Mouse (Mus musculus) kidney, embryonic 16.5 days (tissue): ENCODE measurements around the gene Phkb. TPM values are rescaled to one million over a fixed set of nuclear protein-coding genes. Genes with fewer than 3 reads are reported as not detected.

Source experiments
- ATAC-seq: fragments of 200-750 bp; cut with Nextera tagmentation; 2 replicates; pipeline ENCODE4 v1.8.0; 2017; ENCODE audit warnings: moderate TSS enrichment; ENCODE audit not compliant: low FRiP score, low TSS enrichment
- H3K27ac ChIP-seq: fragments of 300-500 bp; sonication (generic); 2 replicates; pipeline ENCODE4 v1.5.1; 2014; ENCODE audit warnings: low read length
- H3K27me3 ChIP-seq: fragments of 300-500 bp; sonication (generic); 2 replicates; pipeline ENCODE4 v1.6.1; 2014; ENCODE audit warnings: low read length, control low read depth, mixed read lengths; ENCODE audit not compliant: insufficient read depth
- H3K36me3 ChIP-seq: fragments of 300-500 bp; sonication (generic); 2 replicates; pipeline ENCODE4 v1.6.1; 2014; ENCODE audit warnings: low read length, control low read depth, mixed read lengths; ENCODE audit not compliant: insufficient read depth
- H3K4me1 ChIP-seq: fragments of 300-500 bp; sonication (generic); 2 replicates; pipeline ENCODE4 v1.6.1; 2014; ENCODE audit warnings: low read length, control low read depth, mixed read lengths; ENCODE audit not compliant: insufficient read depth
- H3K4me2 ChIP-seq: fragments of 300-500 bp; sonication (generic); replicated peaks from 2 replicates; pipeline ENCODE4 v1.6.1; 2014; ENCODE audit warnings: low read depth, low read length
- H3K4me3 ChIP-seq: fragments of 300-500 bp; sonication (generic); 2 replicates; pipeline ENCODE4 v1.5.1; 2014; ENCODE audit warnings: mild to moderate bottlenecking, low read length
- H3K9ac ChIP-seq: fragments of 300-500 bp; sonication (generic); replicated peaks from 2 replicates; pipeline ENCODE4 v1.6.1; 2014; ENCODE audit warnings: low read length
- H3K9me3 ChIP-seq: fragments of 300-500 bp; sonication (generic); 2 replicates; pipeline ENCODE4 v1.6.1; 2016; ENCODE audit warnings: low read length, control low read depth
- WGBS: fragments of 180-500 bp; shearing (Covaris S2); extraction: QIAGEN DNeasy Blood & Tissue Kit; methylation state at CpG from one replicate; pipeline ENCODE4 v1.1.7; 2014; 5-methylcytosine and 5-hydroxymethylcytosine counted together
- polyA plus RNA-seq: library from polyadenylated mRNA; unstranded; fragments of >200 nt; fragmentation: Nextera tagmentation; extraction: Ambion mirVana; gene quantifications from 2 replicates; pipeline ENCODE4 v1.2.1, GENCODE M21; 2015

Phkb gene
- polyA plus RNA-seq, 1 experiment from 2014 or later: 55.5 TPM

DNA sequence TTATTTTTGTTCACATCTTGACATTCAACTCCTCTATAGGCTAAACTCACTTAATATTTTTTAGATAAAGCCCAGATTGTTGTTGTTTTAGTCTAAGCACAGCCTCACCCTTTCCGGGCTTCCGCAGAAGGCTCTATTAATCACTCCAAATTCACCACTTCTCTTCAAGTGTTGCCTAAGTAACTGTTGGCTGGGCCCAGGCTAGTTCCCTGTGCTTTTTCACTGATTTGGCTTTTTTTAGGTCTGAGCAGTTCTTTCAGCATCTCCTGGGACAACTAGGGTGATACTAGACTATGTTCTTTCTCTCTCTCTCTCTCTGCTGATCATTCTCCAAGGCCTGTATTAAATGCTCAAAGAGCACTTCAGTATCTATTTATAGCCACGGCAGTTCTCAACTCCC, 85.3 kb downstream of the Phkb start:
- H3K4me2 ChIP-seq: no peak overlapping the region
- WGBS: 45% methylated on average over 3 of the region's 3 CpGs
- H3K4me1 ChIP-seq: peaks cover 9% of the 10 kb centered on the region; the same call in 1 of the 2 replicates
- no peaks in the 10 kb centered on the region for H3K27me3 ChIP-seq
- peak; percentile 74; the same call in 1 of the 2 replicates for ATAC-seq
- peak overlapping the region; percentile 58; the same call in 1 of the 2 replicates for H3K27ac ChIP-seq
- H3K4me3 ChIP-seq: no peak overlapping the region
- H3K36me3 ChIP-seq: no peaks in the 10 kb centered on the region
- H3K9ac ChIP-seq: no peak overlapping the region
- H3K9me3 ChIP-seq: no peaks in the 10 kb centered on the region

- 86% methylated on average over 5 of the region's 5 CpGs for WGBS
- Histone ChIP-seq H3K9me3 (no peaks in the 10 kb centered on the region), H3K4me2 (no peak overlapping the region), H3K9ac (no peak overlapping the region), H3K27me3 (no peaks in the 10 kb centered on the region), H3K4me1 (peaks cover 8% of the 10 kb centered on the region; the same call in 1 of the 2 replicates), H3K4me3 (no peak overlapping the region), H3K27ac (no peak overlapping the region), H3K36me3 (no peaks in the 10 kb centered on the region)
- no peak for ATAC-seq
These were observed 95.4 kb downstream of the Phkb start for GRCm38 (mm10) chr8:85936148-85936547.

GRCm38 (mm10) chr8:85937343-85937742, 96.6 kb downstream of the Phkb start:
- Histone ChIP-seq H3K9ac (no peak overlapping the region), H3K36me3 (peaks cover 5% of the 10 kb centered on the region; the same call in 1 of the 2 replicates), H3K4me3 (no peak overlapping the region), H3K27me3 (no peaks in the 10 kb centered on the region), H3K27ac (no peak overlapping the region), H3K4me1 (peaks cover 8% of the 10 kb centered on the region; the same call in 1 of the 2 replicates), H3K9me3 (no peaks in the 10 kb centered on the region), H3K4me2 (no peak overlapping the region)
- WGBS: 24% methylated on average over 7 of the region's 7 CpGs
- ATAC-seq: peak; percentile 91

DNA sequence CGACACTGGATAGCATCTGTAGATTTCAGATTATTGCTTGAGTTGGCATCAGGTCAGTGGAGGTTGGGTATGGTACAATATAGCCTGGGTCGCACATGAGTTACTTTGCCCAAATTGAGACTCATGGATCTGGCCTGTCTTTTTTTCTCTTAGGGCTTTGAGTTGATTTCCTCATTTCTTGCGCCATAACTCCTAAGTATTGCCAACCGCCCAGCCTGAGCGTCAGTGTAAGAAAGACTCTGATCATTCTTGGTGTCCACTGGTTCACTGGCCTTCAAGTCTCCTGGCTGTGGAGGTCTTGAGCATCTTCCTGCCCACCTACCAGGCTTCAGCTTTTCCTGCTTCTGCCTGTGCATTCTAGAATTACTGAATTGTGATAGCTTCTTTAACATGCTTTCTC, 104.1 kb downstream of the Phkb start:
- Histone ChIP-seq H3K27ac (no peak overlapping the region), H3K9me3 (no peaks in the 10 kb centered on the region), H3K36me3 (peaks cover 14% of the 10 kb centered on the region), H3K4me3 (no peak overlapping the region), H3K4me2 (no peak overlapping the region), H3K27me3 (no peaks in the 10 kb centered on the region), H3K9ac (no peak overlapping the region), H3K4me1 (no peaks in the 10 kb centered on the region)
- ATAC-seq: no peak
- WGBS: 94% methylated on average over 5 of the region's 5 CpGs

- 88% methylated on average over 2 of the region's 2 CpGs for WGBS
- Histone ChIP-seq H3K27me3 (no peaks in the 10 kb centered on the region), H3K4me1 (no peaks in the 10 kb centered on the region), H3K9ac (no peak overlapping the region), H3K9me3 (no peaks in the 10 kb centered on the region), H3K27ac (no peak overlapping the region), H3K4me3 (no peak overlapping the region), H3K36me3 (peaks cover 20% of the 10 kb centered on the region; the same call in 1 of the 2 replicates), H3K4me2 (no peak overlapping the region)
- no peak for ATAC-seq
These were observed 117.6 kb downstream of the Phkb start for GRCm38 (mm10) chr8:85958391-85958790.

DNA sequence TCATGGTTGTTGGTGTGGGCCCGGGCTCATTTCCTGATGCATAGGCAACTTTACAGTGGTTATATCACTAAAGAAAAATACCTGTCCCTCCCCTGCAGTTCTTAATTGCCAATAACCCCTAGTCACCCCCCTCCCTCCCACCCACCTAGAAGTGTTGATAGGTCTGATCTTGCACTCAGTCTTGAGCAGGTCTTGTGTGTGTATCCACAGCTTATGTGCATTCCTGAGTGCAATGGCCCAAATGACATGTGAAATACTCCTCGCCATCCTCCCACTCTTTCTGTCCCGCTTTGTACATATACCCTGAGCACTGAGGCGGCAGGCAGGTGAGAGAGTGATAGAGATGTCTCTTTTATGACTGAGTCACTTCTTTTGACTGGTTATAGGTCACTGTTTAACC, 119.1 kb downstream of the Phkb start:
- Histone ChIP-seq H3K27me3 (no peaks in the 10 kb centered on the region), H3K4me2 (no peak overlapping the region), H3K4me3 (no peak overlapping the region), H3K36me3 (peaks cover 20% of the 10 kb centered on the region; the same call in 1 of the 2 replicates), H3K9ac (no peak overlapping the region), H3K4me1 (no peaks in the 10 kb centered on the region), H3K27ac (no peak overlapping the region), H3K9me3 (no peaks in the 10 kb centered on the region)
- WGBS: 52% methylated on average over 4 of the region's 4 CpGs
- peak; percentile 76 for ATAC-seq

DNA sequence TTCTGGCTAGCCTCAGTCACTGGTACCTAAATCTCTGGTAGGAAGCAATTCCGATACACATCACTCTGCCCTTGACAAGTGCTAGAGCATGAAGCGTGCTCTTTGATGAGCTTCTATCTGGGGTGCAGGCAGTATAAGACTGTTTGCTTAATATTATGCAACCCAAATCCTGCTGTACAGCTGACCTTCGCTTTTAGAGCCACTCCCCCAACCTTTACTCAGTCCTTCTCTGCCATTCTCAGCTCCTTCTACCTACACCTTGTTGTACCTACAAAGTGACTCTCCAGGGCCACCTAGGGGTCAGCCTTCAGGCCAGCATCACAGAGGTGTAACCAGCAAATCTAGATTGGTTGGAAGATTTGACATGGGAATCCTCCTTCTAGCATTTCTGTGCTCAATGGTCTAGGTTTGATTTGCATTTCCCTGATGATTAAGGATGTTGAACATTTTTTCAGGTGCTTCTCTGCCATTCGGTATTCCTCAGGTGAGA, 136.9 kb downstream of the Phkb start:
- H3K27ac ChIP-seq: no peak overlapping the region
- no peak for ATAC-seq
- H3K27me3 ChIP-seq: no peaks in the 10 kb centered on the region
- H3K4me2 ChIP-seq: no peak overlapping the region
- no peaks in the 10 kb centered on the region for H3K9me3 ChIP-seq
- no peaks in the 10 kb centered on the region for H3K4me1 ChIP-seq
- H3K9ac ChIP-seq: no peak overlapping the region
- H3K36me3 ChIP-seq: peaks cover 8% of the 10 kb centered on the region
- no peak overlapping the region for H3K4me3 ChIP-seq
- WGBS: 94% methylated on average over 4 of the region's 4 CpGs

DNA sequence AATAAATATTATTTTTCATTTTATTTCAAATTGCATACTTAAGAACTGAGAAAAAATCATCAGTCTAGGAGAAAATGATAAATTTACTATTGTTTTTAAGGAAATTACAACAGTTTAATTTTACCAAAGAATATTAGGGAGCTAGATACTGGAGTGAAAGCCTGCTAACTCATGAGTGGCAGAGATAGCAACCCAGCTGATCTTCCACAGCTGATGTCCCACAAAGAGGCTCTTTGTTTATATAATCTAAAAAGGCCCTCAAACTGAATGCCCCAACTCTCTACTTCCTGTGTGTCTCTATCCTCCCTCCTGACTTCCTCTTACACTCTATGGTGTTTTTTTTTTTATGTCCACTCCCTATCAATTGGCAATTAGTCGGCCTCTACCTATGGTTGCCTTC, 152.2 kb downstream of the Phkb start:
- 89% methylated on average over 1 of the region's 1 CpGs for WGBS

GRCm38 (mm10) chr8:85993661-85994060, 152.9 kb downstream of the Phkb start:
- H3K9me3 ChIP-seq: no peaks in the 10 kb centered on the region
- WGBS: 100% methylated on average over 1 of the region's 1 CpGs
- no peak overlapping the region for H3K4me3 ChIP-seq
- H3K4me1 ChIP-seq: no peaks in the 10 kb centered on the region
- no peaks in the 10 kb centered on the region for H3K27me3 ChIP-seq
- no peak overlapping the region for H3K27ac ChIP-seq
- ATAC-seq: no peak
- no peaks in the 10 kb centered on the region for H3K36me3 ChIP-seq
- H3K9ac ChIP-seq: no peak overlapping the region
- no peak overlapping the region for H3K4me2 ChIP-seq

More for the DNA sequence above, 152.2 kb downstream of the Phkb start:
- H3K9ac ChIP-seq: no peak overlapping the region
- no peaks in the 10 kb centered on the region for H3K36me3 ChIP-seq
- H3K9me3 ChIP-seq: no peaks in the 10 kb centered on the region
- no peak overlapping the region for H3K27ac ChIP-seq
- ATAC-seq: no peak
- no peaks in the 10 kb centered on the region for H3K4me1 ChIP-seq
- H3K4me2 ChIP-seq: no peak overlapping the region
- no peaks in the 10 kb centered on the region for H3K27me3 ChIP-seq
- no peak overlapping the region for H3K4me3 ChIP-seq

DNA sequence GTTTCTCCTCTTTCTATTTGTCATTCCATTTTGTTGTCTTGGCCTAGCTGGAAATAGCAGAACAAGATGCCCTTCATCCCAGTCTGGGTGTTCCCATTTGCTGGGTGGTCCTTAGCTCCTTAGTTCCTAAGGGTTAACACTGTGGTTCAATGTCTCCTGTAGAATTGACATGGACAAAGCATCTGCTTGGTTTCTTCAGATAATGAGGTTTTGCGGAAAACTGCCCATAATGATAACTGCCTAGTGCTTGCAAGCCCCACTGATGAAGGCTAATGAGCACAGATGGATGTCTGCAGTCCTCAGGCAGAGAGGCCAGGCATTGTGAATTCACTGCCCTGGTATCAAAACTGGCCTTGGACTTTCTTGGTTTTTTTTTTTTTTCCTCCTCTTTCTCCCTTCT, 155.2 kb downstream of the Phkb start:
- 91% methylated on average over 1 of the region's 1 CpGs for WGBS
- no peaks in the 10 kb centered on the region for H3K4me1 ChIP-seq
- H3K36me3 ChIP-seq: no peaks in the 10 kb centered on the region
- no peak overlapping the region for H3K4me3 ChIP-seq
- ATAC-seq: no peak
- no peaks in the 10 kb centered on the region for H3K9me3 ChIP-seq
- H3K27ac ChIP-seq: no peak overlapping the region
- H3K9ac ChIP-seq: no peak overlapping the region
- no peak overlapping the region for H3K4me2 ChIP-seq
- H3K27me3 ChIP-seq: no peaks in the 10 kb centered on the region
